Mouse (Mus musculus) erythroblast, embryonic 14.5 days (primary cell): Measurements from ENCODE around the gene Fgfr2.

Experiments used
- GATA1 ChIP-seq: IDR thresholded peaks from 2 replicates; pipeline ENCODE4 v1.6.1; 2012; ENCODE audit warnings: low read length, inconsistent platforms, mixed read lengths
- TAL1 ChIP-seq: IDR thresholded peaks from 3 replicates; pipeline ENCODE4 v1.6.1; 2012; ENCODE audit warnings: low read length, inconsistent platforms, mixed read lengths

DNA sequence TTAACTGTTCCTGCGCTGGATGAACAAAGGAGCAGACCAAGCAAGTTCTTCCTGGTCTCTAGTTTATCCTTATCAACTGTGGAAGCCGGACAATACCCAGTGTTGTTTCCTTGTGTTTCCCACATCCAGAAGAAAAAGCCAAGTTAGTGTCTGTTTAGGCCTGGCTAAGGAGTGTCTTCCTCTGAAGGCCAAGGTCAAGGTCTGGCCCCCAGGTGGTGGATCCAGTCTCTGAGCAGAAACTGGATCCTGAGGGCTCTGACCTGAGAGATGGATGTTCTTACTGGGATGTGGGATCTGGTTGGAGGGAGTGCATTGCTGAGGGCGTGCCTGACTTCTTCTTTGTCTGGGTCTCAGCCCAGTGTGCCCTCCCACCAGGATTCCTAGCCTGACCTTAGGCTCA, 1657.4 kb downstream of the Fgfr2 start:
- TF ChIP-seq GATA1 (no peak), TAL1 (no peak)
